Mouse (Mus musculus): ENCODE measurements around the gene Tln2. TPM values are rescaled to one million over a fixed set of nuclear protein-coding genes. Genes with fewer than 3 reads are reported as not detected.

The Tln2 gene
- polyA plus RNA-seq, 1 experiment from 2014 or later: 28.6 TPM

GRCm38 (mm10) chr9:67544783-67545182, 14.7 kb downstream of the Tln2 start:
- Histone ChIP-seq H3K9me3 (no peaks in the 10 kb centered on the region), H3K27ac (no peak overlapping the region), H3K27me3 (no peaks in the 10 kb centered on the region), H3K4me3 (no peak overlapping the region), H3K9ac (no peak overlapping the region), H3K36me3 (no peaks in the 10 kb centered on the region), H3K4me2 (no peak overlapping the region), H3K4me1 (peaks cover 22% of the 10 kb centered on the region)
- 71% methylated on average over 7 of the region's 7 CpGs for WGBS
- ATAC-seq (ENCODE audit: insufficient number of reproducible peaks, low FRiP score, low TSS enrichment, low read depth): no peak

- Histone ChIP-seq H3K27ac (no peak overlapping the region), H3K4me1 (peaks cover 19% of the 10 kb centered on the region), H3K4me3 (no peak overlapping the region), H3K36me3 (no peaks in the 10 kb centered on the region), H3K27me3 (no peaks in the 10 kb centered on the region), H3K9me3 (no peaks in the 10 kb centered on the region), H3K9ac (no peak overlapping the region), H3K4me2 (no peak overlapping the region)
- WGBS: 47% methylated on average over 8 of the region's 8 CpGs
- ATAC-seq (ENCODE audit: insufficient number of reproducible peaks, low FRiP score, low TSS enrichment, low read depth): no peak; the same call in 1 of the 2 replicates
Observed at GRCm38 (mm10) chr9:67541948-67542347, 17.6 kb downstream of the Tln2 start.

GRCm38 (mm10) chr9:67539776-67540706, 19.5 kb downstream of the Tln2 start:
- Histone ChIP-seq H3K36me3 (no peaks in the 10 kb centered on the region), H3K9ac (no peak overlapping the region), H3K4me2 (no peak overlapping the region), H3K4me3 (no peak overlapping the region), H3K27me3 (no peaks in the 10 kb centered on the region), H3K9me3 (no peaks in the 10 kb centered on the region), H3K4me1 (peaks cover 19% of the 10 kb centered on the region), H3K27ac (no peak overlapping the region)
- ATAC-seq (ENCODE audit: insufficient number of reproducible peaks, low FRiP score, low TSS enrichment, low read depth): no peak
- WGBS: 48% methylated on average over 17 of the region's 17 CpGs

GRCm38 (mm10) chr9:67534420-67534819, 25.1 kb downstream of the Tln2 start:
- H3K4me1 ChIP-seq: peaks cover 11% of the 10 kb centered on the region; the same call in 1 of the 2 replicates
- no peak overlapping the region for H3K4me2 ChIP-seq
- WGBS: 66% methylated on average over 7 of the region's 7 CpGs
- no peaks in the 10 kb centered on the region for H3K27me3 ChIP-seq
- no peak overlapping the region for H3K9ac ChIP-seq
- no peak overlapping the region for H3K27ac ChIP-seq
- no peak for ATAC-seq (ENCODE audit: insufficient number of reproducible peaks, low FRiP score, low TSS enrichment, low read depth)
- no peaks in the 10 kb centered on the region for H3K36me3 ChIP-seq
- no peak overlapping the region for H3K4me3 ChIP-seq
- H3K9me3 ChIP-seq: no peaks in the 10 kb centered on the region

- no peak overlapping the region for H3K4me3 ChIP-seq
- no peak overlapping the region for H3K4me2 ChIP-seq
- WGBS: 57% methylated on average over 5 of the region's 5 CpGs
- H3K27me3 ChIP-seq: no peaks in the 10 kb centered on the region
- no peak overlapping the region for H3K27ac ChIP-seq
- H3K9me3 ChIP-seq: no peaks in the 10 kb centered on the region
- no peak overlapping the region for H3K9ac ChIP-seq
- ATAC-seq (ENCODE audit: insufficient number of reproducible peaks, low FRiP score, low TSS enrichment, low read depth): no peak
- H3K36me3 ChIP-seq: no peaks in the 10 kb centered on the region
- peaks cover 8% of the 10 kb centered on the region; the same call in 1 of the 2 replicates for H3K4me1 ChIP-seq
Observed at GRCm38 (mm10) chr9:67533260-67533659, 26.2 kb downstream of the Tln2 start.

GRCm38 (mm10) chr9:67532631-67533030, 26.9 kb downstream of the Tln2 start:
- Histone ChIP-seq H3K27me3 (no peaks in the 10 kb centered on the region), H3K9ac (no peak overlapping the region), H3K4me3 (no peak overlapping the region), H3K27ac (no peak overlapping the region), H3K9me3 (no peaks in the 10 kb centered on the region), H3K4me2 (no peak overlapping the region), H3K36me3 (no peaks in the 10 kb centered on the region), H3K4me1 (peaks cover 8% of the 10 kb centered on the region; the same call in 1 of the 2 replicates)
- no peak for ATAC-seq (ENCODE audit: insufficient number of reproducible peaks, low FRiP score, low TSS enrichment, low read depth)
- WGBS: 36% methylated on average over 1 of the region's 1 CpGs

- H3K27ac ChIP-seq: peak overlapping the region; percentile 29
Observed at GRCm38 (mm10) chr9:67529600-67529999, 29.9 kb downstream of the Tln2 start.

GRCm38 (mm10) chr9:67527726-67528125, 31.8 kb downstream of the Tln2 start:
- H3K9ac ChIP-seq: no peak overlapping the region
- H3K4me3 ChIP-seq: no peak overlapping the region
- no peaks in the 10 kb centered on the region for H3K27me3 ChIP-seq
- no peaks in the 10 kb centered on the region for H3K36me3 ChIP-seq
- WGBS: 94% methylated on average over 2 of the region's 2 CpGs
- no peak overlapping the region for H3K4me2 ChIP-seq
- no peak for ATAC-seq (ENCODE audit: insufficient number of reproducible peaks, low FRiP score, low TSS enrichment, low read depth)
- H3K27ac ChIP-seq: no peak overlapping the region
- H3K9me3 ChIP-seq: no peaks in the 10 kb centered on the region
- peaks cover 5% of the 10 kb centered on the region; the same call in 1 of the 2 replicates for H3K4me1 ChIP-seq

More at GRCm38 (mm10) chr9:67529600-67529999, 29.9 kb downstream of the Tln2 start:
- H3K4me1 ChIP-seq: peaks cover 8% of the 10 kb centered on the region; the same call in 1 of the 2 replicates
- 45% methylated on average over 5 of the region's 5 CpGs for WGBS
- H3K9ac ChIP-seq: no peak overlapping the region
- H3K36me3 ChIP-seq: no peaks in the 10 kb centered on the region
- no peak for ATAC-seq (ENCODE audit: insufficient number of reproducible peaks, low FRiP score, low TSS enrichment, low read depth)
- H3K4me3 ChIP-seq: no peak overlapping the region
- no peaks in the 10 kb centered on the region for H3K9me3 ChIP-seq
- H3K27me3 ChIP-seq: no peaks in the 10 kb centered on the region
- H3K4me2 ChIP-seq: no peak overlapping the region

GRCm38 (mm10) chr9:67521736-67522135, 37.8 kb downstream of the Tln2 start:
- WGBS: 65% methylated on average over 4 of the region's 4 CpGs

GRCm38 (mm10) chr9:67509510-67509909, 50.0 kb downstream of the Tln2 start:
- ATAC-seq (ENCODE audit: insufficient number of reproducible peaks, low FRiP score, low TSS enrichment, low read depth): no peak
- Histone ChIP-seq H3K4me3 (no peak overlapping the region), H3K9ac (no peak overlapping the region), H3K4me2 (no peak overlapping the region), H3K9me3 (no peaks in the 10 kb centered on the region), H3K36me3 (no peaks in the 10 kb centered on the region), H3K4me1 (0 out of 2 replicates have a peak, but pooled peaks cover 3% of the 10 kb centered on the region), H3K27ac (no peak overlapping the region), H3K27me3 (no peaks in the 10 kb centered on the region)
- 52% methylated on average over 3 of the region's 3 CpGs for WGBS

More at GRCm38 (mm10) chr9:67521736-67522135, 37.8 kb downstream of the Tln2 start:
- ATAC-seq (ENCODE audit: insufficient number of reproducible peaks, low FRiP score, low TSS enrichment, low read depth): no peak
- H3K4me2 ChIP-seq: no peak overlapping the region
- no peaks in the 10 kb centered on the region for H3K9me3 ChIP-seq
- H3K9ac ChIP-seq: no peak overlapping the region
- H3K4me1 ChIP-seq: peaks cover 11% of the 10 kb centered on the region
- no peaks in the 10 kb centered on the region for H3K36me3 ChIP-seq
- no peak overlapping the region for H3K27ac ChIP-seq
- no peaks in the 10 kb centered on the region for H3K27me3 ChIP-seq
- H3K4me3 ChIP-seq: no peak overlapping the region

GRCm38 (mm10) chr9:67504669-67505260, 54.7 kb downstream of the Tln2 start:
- H3K4me3 ChIP-seq: no peak overlapping the region
- H3K27ac ChIP-seq: no peak overlapping the region
- ATAC-seq (ENCODE audit: insufficient number of reproducible peaks, low FRiP score, low TSS enrichment, low read depth): no peak
- no peak overlapping the region for H3K9ac ChIP-seq
- H3K4me1 ChIP-seq: peaks cover 4% of the 10 kb centered on the region; the same call in 1 of the 2 replicates
- no peaks in the 10 kb centered on the region for H3K9me3 ChIP-seq
- WGBS: 74% methylated on average over 8 of the region's 8 CpGs
- H3K36me3 ChIP-seq: no peaks in the 10 kb centered on the region
- no peaks in the 10 kb centered on the region for H3K27me3 ChIP-seq
- no peak overlapping the region for H3K4me2 ChIP-seq

- H3K9ac ChIP-seq: no peak overlapping the region
- no peaks in the 10 kb centered on the region for H3K9me3 ChIP-seq
- no peak overlapping the region for H3K4me3 ChIP-seq
- H3K27ac ChIP-seq: no peak overlapping the region
- H3K4me1 ChIP-seq: peaks cover 7% of the 10 kb centered on the region; the same call in 1 of the 2 replicates
- H3K36me3 ChIP-seq: no peaks in the 10 kb centered on the region
- H3K4me2 ChIP-seq: no peak overlapping the region
- no peaks in the 10 kb centered on the region for H3K27me3 ChIP-seq
- ATAC-seq (ENCODE audit: insufficient number of reproducible peaks, low FRiP score, low TSS enrichment, low read depth): no peak
- 46% methylated on average over 1 of the region's 1 CpGs for WGBS
Observed at GRCm38 (mm10) chr9:67501801-67502200, 57.7 kb downstream of the Tln2 start.
